Mouse (Mus musculus): Measurements from ENCODE around the gene Cep152.

Gene Cep152

GRCm38 (mm10) chr2:125560037-125560436 is 64.9 kb downstream of the Cep152 start:
- ATAC-seq (ENCODE audit: insufficient number of reproducible peaks, low FRiP score, low TSS enrichment) = no peak

DNA sequence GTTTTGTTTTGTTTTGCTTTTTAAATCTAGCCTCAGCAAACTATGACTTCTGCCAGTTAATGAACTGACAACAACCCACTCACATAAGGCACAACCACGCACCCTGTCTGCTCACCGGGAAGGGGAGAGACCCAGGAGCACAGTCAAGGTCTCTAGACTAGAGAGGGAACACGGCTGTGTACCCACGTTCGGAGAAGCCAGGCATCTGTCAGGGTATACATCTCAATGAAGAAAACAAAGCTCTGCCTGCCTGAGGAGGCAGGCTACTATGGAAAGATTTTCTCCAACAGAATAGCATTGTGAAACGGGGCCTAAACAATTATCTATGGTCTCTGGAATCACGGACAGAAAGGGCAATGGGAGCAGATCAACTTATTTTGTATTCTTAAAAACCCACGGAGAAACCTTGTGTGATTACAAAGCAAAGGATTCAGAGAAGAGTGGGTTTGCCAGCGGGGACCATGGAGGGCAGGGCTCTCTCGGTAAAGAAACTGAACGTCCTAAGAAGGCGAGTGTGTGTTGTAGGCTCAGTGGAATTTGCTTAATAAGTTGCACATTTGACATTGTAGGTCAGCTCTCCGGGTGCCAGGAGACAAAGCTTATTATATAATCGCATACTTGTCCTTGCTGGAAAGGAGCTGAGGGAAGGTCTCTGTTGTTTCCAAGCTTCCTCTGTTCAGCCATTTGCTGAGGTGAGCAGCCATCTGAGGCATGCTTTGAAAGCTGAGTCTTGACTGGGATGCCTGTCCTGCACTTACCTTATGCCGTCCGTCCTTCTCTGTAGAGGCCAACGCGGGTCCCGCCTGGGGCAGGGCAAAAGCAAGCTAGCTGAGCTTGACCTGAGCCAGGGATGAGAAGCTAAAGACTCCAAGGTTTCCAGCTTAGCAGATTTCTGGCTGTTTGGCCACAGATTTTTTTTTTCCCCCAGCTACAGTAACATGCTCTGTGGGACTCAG is 66.0 kb downstream of the Cep152 start:
- ATAC-seq (ENCODE audit: insufficient number of reproducible peaks, low FRiP score, low TSS enrichment) = no peak

- no peak for ATAC-seq (ENCODE audit: insufficient number of reproducible peaks, low FRiP score, low TSS enrichment)
These were observed 69.1 kb downstream of the Cep152 start for GRCm38 (mm10) chr2:125555830-125556229.

- no peak for ATAC-seq (ENCODE audit: insufficient number of reproducible peaks, low FRiP score, low TSS enrichment)
These were observed 75.9 kb downstream of the Cep152 start for GRCm38 (mm10) chr2:125548806-125549578.

GRCm38 (mm10) chr2:125544986-125545385 is 79.9 kb downstream of the Cep152 start:
- ATAC-seq (ENCODE audit: insufficient number of reproducible peaks, low FRiP score, low TSS enrichment) = no peak

- ATAC-seq (ENCODE audit: insufficient number of reproducible peaks, low FRiP score, low TSS enrichment) = no peak
These were observed 81.3 kb downstream of the Cep152 start for GRCm38 (mm10) chr2:125543646-125544045.

DNA sequence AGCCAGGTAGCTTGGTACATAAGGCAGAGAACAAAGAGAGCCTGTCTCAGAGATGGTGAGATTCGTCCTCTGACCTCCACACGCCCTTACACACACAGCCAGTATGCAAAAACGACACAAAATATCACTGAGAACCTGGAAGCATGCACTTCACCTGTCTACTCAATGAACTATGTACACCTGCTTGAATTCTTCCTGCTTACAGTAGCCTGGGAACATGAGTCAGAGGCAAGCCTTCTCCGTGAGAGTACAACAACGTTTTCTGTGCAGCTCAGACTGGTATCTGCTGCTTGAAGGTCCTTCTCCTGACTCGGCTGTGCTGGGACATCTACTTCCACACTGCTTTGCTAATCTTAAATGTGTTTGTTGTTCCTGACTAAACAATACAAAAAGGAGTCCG is 83.5 kb downstream of the Cep152 start:
- ATAC-seq (ENCODE audit: insufficient number of reproducible peaks, low FRiP score, low TSS enrichment) = no peak

- ATAC-seq (ENCODE audit: insufficient number of reproducible peaks, low FRiP score, low TSS enrichment) = no peak
These were observed 84.3 kb downstream of the Cep152 start for GRCm38 (mm10) chr2:125540579-125540978.

DNA sequence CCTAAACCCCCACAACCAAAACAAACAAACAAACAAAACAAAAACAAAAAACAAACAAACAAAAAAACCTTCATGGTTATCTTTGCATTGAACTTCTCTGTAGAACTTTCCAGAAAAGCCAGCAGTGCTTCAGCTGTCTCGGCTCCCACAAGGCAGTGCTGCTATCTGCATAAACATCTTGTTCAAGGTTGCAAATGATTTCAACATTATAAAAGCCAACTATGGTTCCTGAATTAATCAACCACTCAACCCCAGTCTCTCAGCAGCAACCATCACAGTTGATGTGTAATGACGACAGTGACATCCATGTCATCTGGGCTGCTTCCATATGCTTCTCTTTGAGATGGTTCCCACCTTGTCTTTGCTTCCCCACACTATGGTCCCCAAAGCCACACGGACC is 85.3 kb downstream of the Cep152 start:
- no peak for ATAC-seq (ENCODE audit: insufficient number of reproducible peaks, low FRiP score, low TSS enrichment)

DNA sequence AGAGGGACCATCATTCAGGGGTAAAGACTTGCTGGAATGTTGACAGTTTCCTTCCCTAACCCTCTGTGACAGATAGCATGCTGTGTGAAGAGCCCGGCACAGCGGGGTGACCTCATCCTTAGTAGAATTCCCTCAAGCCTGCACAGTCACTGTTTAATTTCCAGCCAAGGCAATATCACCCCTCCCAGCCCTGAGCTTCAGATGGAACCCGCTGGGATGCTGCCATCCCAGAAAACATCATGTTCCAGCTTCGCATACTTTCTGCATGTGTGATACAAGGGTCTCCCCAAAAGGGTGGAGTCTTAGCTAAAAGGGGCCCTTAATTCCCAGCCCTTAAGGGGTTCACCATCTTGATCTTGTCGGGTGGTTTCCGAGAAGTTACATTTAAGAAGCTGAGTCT is 94.2 kb downstream of the Cep152 start:
- ATAC-seq (ENCODE audit: insufficient number of reproducible peaks, low FRiP score, low TSS enrichment) = no peak

DNA sequence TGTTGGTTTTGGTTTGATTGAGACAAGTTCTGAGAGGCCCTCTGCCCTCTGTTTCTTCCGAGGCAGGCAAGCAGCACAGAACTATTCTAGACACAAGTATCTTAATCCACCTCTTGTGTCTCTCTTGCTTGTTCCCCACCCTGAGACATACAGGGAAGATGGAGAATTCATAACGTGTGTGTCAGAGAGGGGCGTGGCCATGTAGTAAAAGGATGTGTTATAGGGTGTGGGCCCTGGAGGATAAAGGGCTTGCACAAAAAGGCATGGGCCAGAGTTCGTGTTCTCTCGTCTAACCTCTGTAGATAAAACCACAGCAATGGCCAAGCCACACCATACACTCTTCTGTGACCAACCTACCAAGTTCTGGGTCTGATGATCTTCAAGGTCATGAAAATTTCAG is 98.3 kb downstream of the Cep152 start:
- ATAC-seq (ENCODE audit: insufficient number of reproducible peaks, low FRiP score, low TSS enrichment) = no peak

- no peak for ATAC-seq (ENCODE audit: insufficient number of reproducible peaks, low FRiP score, low TSS enrichment)
These were observed 99.4 kb downstream of the Cep152 start for GRCm38 (mm10) chr2:125525484-125525883.

- ATAC-seq (ENCODE audit: insufficient number of reproducible peaks, low FRiP score, low TSS enrichment) = no peak
These were observed 108.3 kb downstream of the Cep152 start for GRCm38 (mm10) chr2:125516594-125516993.

DNA sequence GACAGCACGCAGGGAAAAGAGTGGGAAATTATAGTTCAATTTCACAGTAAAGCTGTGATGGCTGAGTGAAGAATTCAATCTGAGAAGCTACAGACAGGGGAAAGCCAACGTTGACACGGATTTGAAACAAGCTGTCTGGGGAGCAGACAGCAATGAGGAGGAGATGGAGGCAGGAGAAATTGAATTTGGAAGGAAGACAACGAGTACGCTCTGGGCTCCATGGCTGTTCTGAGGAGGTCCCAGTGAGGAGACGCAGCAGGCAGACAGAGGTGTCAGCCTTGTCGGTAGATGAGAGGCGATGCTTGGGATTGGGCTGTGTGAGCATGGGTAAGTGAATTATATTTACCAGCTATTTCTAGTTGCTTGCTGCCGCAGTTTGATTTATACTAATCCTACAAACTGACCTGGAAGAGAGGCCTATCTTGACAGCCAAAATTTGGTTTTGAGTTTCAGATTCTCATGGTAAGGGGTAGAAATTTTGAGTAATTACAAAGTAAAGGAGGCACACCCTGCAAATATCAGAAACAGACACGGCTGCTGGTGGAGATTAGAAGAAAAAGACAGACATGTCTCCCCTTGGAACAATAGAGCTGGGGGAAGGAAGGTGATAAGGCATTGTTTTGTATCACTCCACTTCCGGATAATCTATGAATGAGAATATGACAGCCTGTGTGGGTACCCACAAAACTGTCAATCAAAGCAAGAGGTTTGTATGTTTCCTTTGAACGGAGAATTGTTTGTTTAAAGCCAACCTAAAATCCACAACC is 109.4 kb downstream of the Cep152 start:
- ATAC-seq (ENCODE audit: insufficient number of reproducible peaks, low FRiP score, low TSS enrichment) = no peak

GRCm38 (mm10) chr2:125514391-125514790 is 110.5 kb downstream of the Cep152 start:
- ATAC-seq (ENCODE audit: insufficient number of reproducible peaks, low FRiP score, low TSS enrichment) = no peak
